ENCODE assay signal across 16 mouse cellular contexts in the genomic region with DNA sequence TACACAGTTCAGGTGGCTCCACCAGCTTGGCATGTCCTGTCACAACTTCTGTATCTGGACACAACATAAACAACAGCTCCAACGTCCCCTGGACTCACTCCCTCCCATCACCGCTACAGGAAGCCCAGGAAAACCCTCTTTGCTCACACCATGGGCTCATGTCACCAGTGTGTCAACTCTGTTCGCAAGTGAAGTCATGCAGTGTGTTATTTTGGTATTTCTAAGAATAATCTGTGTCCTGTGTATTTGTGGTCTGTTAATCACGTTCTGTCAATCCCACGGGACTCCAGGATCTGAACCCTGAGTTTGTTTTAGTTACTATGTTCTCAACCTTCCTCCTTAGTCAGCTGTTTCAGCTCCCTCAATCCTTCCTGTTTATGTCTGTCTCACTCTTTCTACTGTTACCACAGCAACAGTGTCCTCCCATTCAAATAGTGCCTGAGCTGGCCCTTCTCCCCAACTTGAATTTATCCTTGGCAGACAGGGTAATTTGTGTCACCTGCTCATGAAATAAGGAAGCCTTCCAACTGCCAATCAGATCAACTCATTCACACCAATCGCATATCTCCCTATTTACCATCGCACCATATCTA.
DNase-seq lines count a peak whose midpoint lies in the region; ATAC-seq and TF ChIP-seq lines count a peak whose summit lies in the region.
"Had no signal": no experiment of that assay in that cellular context is flagged by ENCODE, and none has a peak within 500 bp of the region (broad histone marks: within the 10 kb centered on the region; RNA-seq: fewer than 3 reads in every experiment).

No protein-coding gene starts in this region.

- no peaks in the 10 kb centered on the region for H3K27me3 ChIP-seq in liver, postnatal 0 days (ENCODE audit: insufficient read depth, low read length)
- no peaks in the 10 kb centered on the region for H3K27me3 ChIP-seq in heart, postnatal 0 days (ENCODE audit: control insufficient read depth, insufficient read depth, low read length)
- H3K27me3 ChIP-seq: midbrain, embryonic 12.5 days; stomach, embryonic 15.5 days had no signal

- intact Hi-C loops in heart, postnatal 25 days (cut with DNase I): no loop called here

- 53% methylated on average over 7 of the region's 7 CpGs for whole genome bisulfite sequencing in liver, postnatal 0 days (ENCODE audit: insufficient replicate concordance)
- 41% methylated on average over 7 of the region's 7 CpGs for WGBS in heart, postnatal 0 days

- no peaks in the 10 kb centered on the region for H3K36me3 ChIP-seq in liver, postnatal 0 days (replicated peaks; ENCODE audit: insufficient read depth, low read length)
- H3K36me3 ChIP-seq in heart, postnatal 0 days (replicated peaks; ENCODE audit: control insufficient read depth, insufficient read depth, low read length): peaks cover 4% of the 10 kb centered on the region; the same call in 1 of the 2 replicates
- H3K36me3 ChIP-seq: G1E; midbrain, embryonic 12.5 days; stomach, embryonic 15.5 days had no signal

- H3K27ac ChIP-seq in liver, postnatal 0 days (ENCODE audit: low read depth): no peak overlapping the region
- H3K27ac ChIP-seq in heart, postnatal 0 days (ENCODE audit: low read depth): peak overlapping the region; percentile 30; the same call in 1 of the 2 replicates
- H3K27ac ChIP-seq: midbrain, embryonic 12.5 days; stomach, embryonic 15.5 days had no signal

- DNase-seq in heart, adult 11 months: peak; percentile 95
- no peak for DNase-seq in heart, postnatal 25 days (ENCODE audit: low spot score)
- DNase-seq in liver, postnatal 0 days: no peak
- DNase-seq in liver: no peak
- DNase-seq in heart, postnatal 0 days (ENCODE audit: low spot score): peak; percentile 41
- DNase-seq in lung, postnatal 36 days: peak; percentile 37
- no peak for DNase-seq in adrenal gland, postnatal 10 days
- DNase-seq: adrenal gland, postnatal 14 days; cerebellum, adult 9-11 months; lung, embryonic 14.5 days; right cerebral cortex, adult 18-20 months; spleen, adult 18-20 months had no signal

- no peak for TF ChIP-seq CTCF in liver, postnatal 0 days (IDR thresholded peaks at IDR 0.05; ENCODE audit: low read depth)
- no peak for TF ChIP-seq CTCF in heart, postnatal 0 days (IDR thresholded peaks at IDR 0.05; ENCODE audit: low read depth)

- H3K4me3 ChIP-seq in liver, postnatal 0 days (ENCODE audit: low read depth, low read length): no peak overlapping the region
- no peak overlapping the region for H3K4me3 ChIP-seq in heart, postnatal 0 days (ENCODE audit: low read depth, low read length)
- H3K4me3 ChIP-seq: midbrain, embryonic 12.5 days; stomach, embryonic 15.5 days had no signal

- no peak overlapping the region for H3K9ac ChIP-seq in liver, postnatal 0 days (replicated peaks)
- H3K9ac ChIP-seq in heart, postnatal 0 days (replicated peaks; ENCODE audit: low read depth, low read length): no peak overlapping the region
- H3K9ac ChIP-seq: lung, embryonic 14.5 days; midbrain, embryonic 12.5 days; stomach, embryonic 15.5 days had no signal

- TF ChIP-seq EP300 in liver, postnatal 0 days (IDR thresholded peaks at IDR 0.05; ENCODE audit: low read depth): no peak
- TF ChIP-seq EP300 in heart, postnatal 0 days (IDR thresholded peaks at IDR 0.05; ENCODE audit: low read depth): no peak

- H3K4me1 ChIP-seq in liver, postnatal 0 days (ENCODE audit: insufficient read depth): no peaks in the 10 kb centered on the region
- peaks cover 2% of the 10 kb centered on the region; the same call in 1 of the 2 replicates for H3K4me1 ChIP-seq in heart, postnatal 0 days (ENCODE audit: control insufficient read depth, insufficient read depth)
- H3K4me1 ChIP-seq: midbrain, embryonic 12.5 days; stomach, embryonic 15.5 days had no signal

- no peak overlapping the region for H3K4me2 ChIP-seq in liver, postnatal 0 days (ENCODE audit: low read depth, low read length)
- H3K4me2 ChIP-seq in heart, postnatal 0 days (ENCODE audit: low read depth, low read length): no peak overlapping the region
- H3K4me2 ChIP-seq: lung, embryonic 14.5 days; midbrain, embryonic 12.5 days; stomach, embryonic 15.5 days had no signal

- peaks cover 5% of the 10 kb centered on the region; the same call in 1 of the 2 replicates for H3K9me3 ChIP-seq in liver, postnatal 0 days (ENCODE audit: low read length)
- peaks cover 11% of the 10 kb centered on the region; the same call in 1 of the 2 replicates for H3K9me3 ChIP-seq in heart, postnatal 0 days (replicated peaks; ENCODE audit: control insufficient read depth, low read length)
- H3K9me3 ChIP-seq: G1E; midbrain, embryonic 12.5 days; stomach, embryonic 15.5 days had no signal

- ATAC-seq in liver, postnatal 0 days: 0 out of 2 replicates have a peak, but pooled peaks have one; percentile 27
- ATAC-seq in heart, postnatal 0 days (ENCODE audit: insufficient read depth, low read depth): peak; percentile 55; the same call in 1 of the 2 replicates
- ATAC-seq: hindbrain, embryonic 16.5 days had no signal

Comparison
In these comparisons a context has a peak if more than half of its experiments do, and no peak if none do; other contexts are left out.
1. DNase-seq: peak in heart, adult 11 months (single experiment), heart, postnatal 0 days (single experiment) and lung, postnatal 36 days (single experiment); none in heart, postnatal 25 days (single experiment), liver, postnatal 0 days (single experiment), liver (single experiment) and adrenal gland, postnatal 10 days (single experiment).